Mouse (Mus musculus): ENCODE data around the gene Ankrd45. TPM values are rescaled to one million over a fixed set of nuclear protein-coding genes. Genes with fewer than 3 reads are reported as not detected.

Ankrd45 gene
- polyA plus RNA-seq (2014; fragmentation: Illumina TruSeq; extraction: RNeasy Lipid Tissue Mini Kit (QIAGEN cat#74804); ENCODE audit: low replicate concordance), result 0.33 TPM

GRCm38 (mm10) chr1:161142531-161143159, at the start of gene Ankrd45:
Gene Ankrd45, plus strand, starts transcription at chr1:161142691.

DNA sequence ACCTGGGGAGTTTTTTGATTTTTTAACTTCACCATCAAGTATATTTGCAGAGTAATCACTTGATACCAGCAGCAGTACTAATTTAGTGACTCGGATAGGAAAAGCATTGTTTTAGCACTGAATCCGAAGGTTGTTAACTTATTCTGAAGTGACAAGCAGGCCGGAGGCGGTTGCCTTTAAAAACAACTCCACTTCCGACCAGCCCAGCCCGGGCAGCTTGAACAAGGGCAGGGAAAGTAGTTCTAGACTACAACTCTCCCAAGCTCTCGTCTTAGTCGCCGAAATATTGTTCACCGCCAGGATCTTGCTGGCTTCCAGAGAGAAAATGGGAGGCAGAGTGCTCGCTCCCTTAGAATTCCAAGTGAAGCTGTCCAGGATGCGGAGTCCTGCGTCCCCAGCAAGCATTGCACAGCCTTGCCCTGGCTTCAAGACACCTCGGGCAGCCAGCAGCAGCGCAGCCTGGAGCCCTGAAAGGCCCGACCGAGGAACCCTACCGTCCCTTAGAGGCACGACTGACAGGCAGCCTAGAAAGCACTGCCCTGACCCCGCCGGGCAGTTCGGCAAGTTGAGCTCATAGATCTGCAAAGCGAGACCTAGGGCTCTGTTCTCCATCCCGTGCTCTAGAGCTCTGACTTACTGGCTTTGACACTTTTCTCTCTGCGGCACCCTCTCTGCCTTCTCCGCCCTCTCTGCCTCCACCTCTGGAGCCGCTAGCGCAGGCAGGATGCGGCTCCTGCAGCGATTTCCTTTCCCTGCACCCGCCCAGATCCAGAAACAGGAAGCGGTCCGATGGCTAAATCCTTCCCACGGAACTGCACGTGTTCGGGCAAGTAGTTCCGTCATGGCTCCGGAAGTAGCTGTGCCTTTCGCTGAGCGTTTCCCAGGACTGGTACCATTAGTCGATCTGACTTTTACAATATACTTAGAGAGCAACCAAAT, 11.5 kb upstream of the Ankrd45 start, which contains the start of gene Klhl20:
Gene Klhl20 (minus strand): TSS at position 786 of the 939 bp plus-strand sequence.

DNA sequence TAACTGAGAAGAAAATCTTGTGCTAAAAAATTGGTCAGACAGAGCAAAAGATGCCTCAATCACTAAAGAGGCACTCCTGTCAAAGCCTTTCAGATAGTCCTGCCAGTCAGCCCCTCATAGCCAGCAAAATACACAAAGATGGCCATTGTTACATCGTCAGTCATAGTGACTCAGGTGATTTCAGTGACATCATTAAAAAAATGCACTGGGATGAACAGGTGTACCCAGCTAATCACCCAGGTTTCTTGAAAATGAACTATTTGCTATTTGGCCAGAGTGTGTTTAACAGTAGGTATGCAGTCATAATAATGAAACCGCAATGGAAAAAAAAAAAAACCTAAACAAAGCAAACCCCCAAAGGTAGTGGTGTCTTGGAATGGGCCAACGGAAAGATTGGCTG, 16.7 kb downstream of the Ankrd45 start, which contains the start of gene Tex50:
Gene Tex50 (minus strand): TSS at position 101 of the 400 bp plus-strand sequence.

Other genes starting within 250 kb of the Ankrd45 start
- gene Rc3h1, start 236.3 kb upstream of the Ankrd45 start, polyA plus RNA-seq (2014; fragmentation: Illumina TruSeq; extraction: RNeasy Lipid Tissue Mini Kit (QIAGEN cat#74804); ENCODE audit: low replicate concordance), result 33.2 TPM
- gene Serpinc1, start 164.1 kb upstream of the Ankrd45 start, polyA plus RNA-seq (2014; fragmentation: Illumina TruSeq; extraction: RNeasy Lipid Tissue Mini Kit (QIAGEN cat#74804); ENCODE audit: low replicate concordance), result 1.2 TPM
- gene Zbtb37, start 107.8 kb upstream of the Ankrd45 start, polyA plus RNA-seq (2014; fragmentation: Illumina TruSeq; extraction: RNeasy Lipid Tissue Mini Kit (QIAGEN cat#74804); ENCODE audit: low replicate concordance), result 4.3 TPM
- 12.8 TPM for gene Dars2, start 72.0 kb upstream of the Ankrd45 start, polyA plus RNA-seq (2014; fragmentation: Illumina TruSeq; extraction: RNeasy Lipid Tissue Mini Kit (QIAGEN cat#74804); ENCODE audit: low replicate concordance)
- 46.5 TPM for gene Cenpl, start 72.0 kb upstream of the Ankrd45 start, polyA plus RNA-seq (2014; fragmentation: Illumina TruSeq; extraction: RNeasy Lipid Tissue Mini Kit (QIAGEN cat#74804); ENCODE audit: low replicate concordance)
- gene Klhl20, start 11.2 kb upstream of the Ankrd45 start, polyA plus RNA-seq (2014; fragmentation: Illumina TruSeq; extraction: RNeasy Lipid Tissue Mini Kit (QIAGEN cat#74804); ENCODE audit: low replicate concordance), result 21.8 TPM
- not detected for gene Tex50, start 16.6 kb downstream of the Ankrd45 start, polyA plus RNA-seq (2014; fragmentation: Illumina TruSeq; extraction: RNeasy Lipid Tissue Mini Kit (QIAGEN cat#74804); ENCODE audit: low replicate concordance)
- 184 TPM for gene Prdx6, start 108.5 kb downstream of the Ankrd45 start, polyA plus RNA-seq (2014; fragmentation: Illumina TruSeq; extraction: RNeasy Lipid Tissue Mini Kit (QIAGEN cat#74804); ENCODE audit: low replicate concordance)

All from small intestine, adult 10 weeks (tissue).